Mouse (Mus musculus) frontal cortex, adult (tissue): ENCODE results near the gene Nbea.
"Not testable (repeated sequence)": the region's sequence is repeated elsewhere in the genome, so short reads cannot be mapped to it uniquely, and the experiment has no call there.

Experiments used
- ATAC-seq: cut with Nextera tagmentation; 2 replicates; pipeline ENCODE4 v1.9.2; 2017; ENCODE audit warnings: mild to moderate bottlenecking, moderate library complexity, mixed read lengths; ENCODE audit not compliant: low TSS enrichment

Gene Nbea

GRCm38 (mm10) chr3:56039494-56039893 is 144.0 kb downstream of the Nbea start:
- no peak for ATAC-seq

- no peak for ATAC-seq
Observed at GRCm38 (mm10) chr3:56034596-56034995, 148.9 kb downstream of the Nbea start.

- ATAC-seq = no peak
Observed at GRCm38 (mm10) chr3:56018494-56018893, 165.0 kb downstream of the Nbea start.

GRCm38 (mm10) chr3:56011132-56011531 is 172.4 kb downstream of the Nbea start:
- ATAC-seq = peak; percentile 84

- peak; percentile 63; the same call in 1 of the 2 replicates for ATAC-seq
Observed at GRCm38 (mm10) chr3:56007991-56008390, 175.5 kb downstream of the Nbea start.

- peak; percentile 81 for ATAC-seq
Observed at GRCm38 (mm10) chr3:56000259-56000658, 183.2 kb downstream of the Nbea start.

GRCm38 (mm10) chr3:55978361-55978760 is 205.1 kb downstream of the Nbea start:
- no peak for ATAC-seq

GRCm38 (mm10) chr3:55976986-55977385 is 206.5 kb downstream of the Nbea start:
- not testable (repeated sequence) for ATAC-seq

- ATAC-seq = 0 out of 2 replicates have a peak, but pooled peaks have one; percentile 11
Observed at GRCm38 (mm10) chr3:55965723-55966156, 217.8 kb downstream of the Nbea start.

GRCm38 (mm10) chr3:55963032-55963431 is 220.5 kb downstream of the Nbea start:
- ATAC-seq = no peak

GRCm38 (mm10) chr3:55949994-55950393 is 233.5 kb downstream of the Nbea start:
- ATAC-seq = no peak

GRCm38 (mm10) chr3:55949148-55949547 is 234.4 kb downstream of the Nbea start:
- ATAC-seq = no peak

- no peak for ATAC-seq
Observed at GRCm38 (mm10) chr3:55927343-55927742, 256.2 kb downstream of the Nbea start.

GRCm38 (mm10) chr3:55909290-55909689 is 274.2 kb downstream of the Nbea start:
- ATAC-seq = no peak

- no peak for ATAC-seq
Observed at GRCm38 (mm10) chr3:55890574-55890973, 292.9 kb downstream of the Nbea start.

- ATAC-seq = peak; percentile 52; the same call in 1 of the 2 replicates
Observed at GRCm38 (mm10) chr3:55889227-55889626, 294.3 kb downstream of the Nbea start.

GRCm38 (mm10) chr3:55887829-55888210 is 295.7 kb downstream of the Nbea start:
- ATAC-seq = no peak

GRCm38 (mm10) chr3:55887193-55887828 is 296.2 kb downstream of the Nbea start:
- no peak for ATAC-seq

- ATAC-seq = peak; percentile 23; the same call in 1 of the 2 replicates
Observed at GRCm38 (mm10) chr3:55872944-55873924, 310.3 kb downstream of the Nbea start.

- ATAC-seq = peak; percentile 65
Observed at GRCm38 (mm10) chr3:55852488-55852887, 331.0 kb downstream of the Nbea start.

- ATAC-seq = no peak
Observed at GRCm38 (mm10) chr3:55847115-55847514, 336.4 kb downstream of the Nbea start.

GRCm38 (mm10) chr3:55837188-55837587 is 346.3 kb downstream of the Nbea start:
- ATAC-seq = no peak

- ATAC-seq = no peak
Observed at GRCm38 (mm10) chr3:55835207-55835606, 348.3 kb downstream of the Nbea start.
